Mouse (Mus musculus) bone marrow, adult 2 months (tissue): Measurements from ENCODE around the gene Bhlhe41. TPM values are rescaled to one million over a fixed set of nuclear protein-coding genes. Genes with fewer than 3 reads are reported as not detected.

Experiments
- H3K27ac ChIP-seq: fragments of 200-500 bp; 2 replicates; pipeline ENCODE4 v1.5.1; 2012; ENCODE audit warnings: low read depth, mild to moderate bottlenecking, control low read depth, inconsistent platforms, low read length; ENCODE audit not compliant: control insufficient read depth, poor library complexity, insufficient read depth
- H3K4me1 ChIP-seq: fragments of 200-500 bp; 2 replicates; pipeline ENCODE4 v1.6.1; 2011; ENCODE audit warnings: low read length; ENCODE audit not compliant: control insufficient read depth, insufficient read depth
- H3K4me3 ChIP-seq: fragments of 200-500 bp; replicated peaks from 2 replicates; pipeline ENCODE3; 2011; ENCODE audit warnings: mild to moderate bottlenecking, low read depth, low read length, control low read depth; ENCODE audit not compliant: control insufficient read depth
- CTCF ChIP-seq: fragments of 200-500 bp; IDR thresholded peaks from 2 replicates; pipeline ENCODE4 v1.5.1; 2011; ENCODE audit warnings: low read length, control low read depth; ENCODE audit not compliant: control insufficient read depth, insufficient read depth
- POLR2A ChIP-seq: fragments of 200-500 bp; IDR thresholded peaks from 2 replicates; pipeline ENCODE4 v1.6.1; 2011; ENCODE audit warnings: low read depth, mild to moderate bottlenecking, control low read depth, low read length, borderline replicate concordance; ENCODE audit not compliant: control insufficient read depth
- WGBS: fragments of 180-500 bp; shearing (Covaris S2); methylation state at CpG from one replicate; pipeline ENCODE4 v1.1.7; 2018; 5-methylcytosine and 5-hydroxymethylcytosine counted together
- polyA plus RNA-seq: library from polyadenylated mRNA; stranded (reverse); fragments of >200 nt; gene quantifications from 2 replicates; pipeline ENCODE4 v1.2.4, GENCODE M21; 2011; ENCODE audit warnings: low replicate concordance; ENCODE audit not compliant: missing spikeins, insufficient read depth, insufficient read length

Bhlhe41 gene
- polyA plus RNA-seq, 1 experiment: 4.9 TPM

- Histone ChIP-seq H3K4me3 (no peak overlapping the region), H3K27ac (peak overlapping the region; percentile 56; the same call in 1 of the 2 replicates), H3K4me1 (peaks cover 4% of the 10 kb centered on the region)
- 30% methylated on average over 8 of the region's 8 CpGs for WGBS
- TF ChIP-seq POLR2A (no peak), CTCF (no peak)
These were observed 29.4 kb upstream of the Bhlhe41 start for GRCm38 (mm10) chr6:145894669-145895342.

GRCm38 (mm10) chr6:145893366-145894021 lies 28.1 kb upstream of the Bhlhe41 start:
- H3K27ac ChIP-seq: peak overlapping the region; percentile 85
- H3K4me1 ChIP-seq: peaks cover 4% of the 10 kb centered on the region
- no peak overlapping the region for H3K4me3 ChIP-seq
- 40% methylated on average over 13 of the region's 13 CpGs for WGBS
- TF ChIP-seq CTCF (no peak), POLR2A (no peak)

GRCm38 (mm10) chr6:145892381-145893265 lies 27.3 kb upstream of the Bhlhe41 start:
- no peak for TF ChIP-seq POLR2A
- no peak for TF ChIP-seq CTCF
- H3K4me3 ChIP-seq: no peak overlapping the region
- WGBS: 86% methylated on average over 20 of the region's 20 CpGs
- H3K4me1 ChIP-seq: peaks cover 4% of the 10 kb centered on the region
- no peak overlapping the region; the same call in 1 of the 2 replicates for H3K27ac ChIP-seq

GRCm38 (mm10) chr6:145891951-145892350 lies 26.6 kb upstream of the Bhlhe41 start:
- Histone ChIP-seq H3K27ac (no peak overlapping the region), H3K4me1 (peaks cover 4% of the 10 kb centered on the region), H3K4me3 (no peak overlapping the region)
- WGBS: 80% methylated on average over 11 of the region's 11 CpGs
- no peak for TF ChIP-seq CTCF
- no peak for TF ChIP-seq POLR2A

- 74% methylated on average over 6 of the region's 6 CpGs for WGBS
- Histone ChIP-seq H3K4me3 (no peak overlapping the region), H3K4me1 (peaks cover 2% of the 10 kb centered on the region; the same call in 1 of the 2 replicates), H3K27ac (no peak overlapping the region)
- TF ChIP-seq CTCF (no peak), POLR2A (no peak)
These were observed 22.4 kb upstream of the Bhlhe41 start for GRCm38 (mm10) chr6:145887719-145888118.

GRCm38 (mm10) chr6:145886277-145886676 lies 20.9 kb upstream of the Bhlhe41 start:
- no peak overlapping the region for H3K4me3 ChIP-seq
- no peak for TF ChIP-seq CTCF
- TF ChIP-seq POLR2A: no peak
- 79% methylated on average over 8 of the region's 8 CpGs for WGBS
- no peak overlapping the region for H3K27ac ChIP-seq
- no peaks in the 10 kb centered on the region; the same call in none of the 2 replicates for H3K4me1 ChIP-seq

- Histone ChIP-seq H3K4me3 (no peak overlapping the region), H3K27ac (no peak overlapping the region), H3K4me1 (no peaks in the 10 kb centered on the region; the same call in none of the 2 replicates)
- 69% methylated on average over 4 of the region's 4 CpGs for WGBS
- TF ChIP-seq CTCF (no peak), POLR2A (no peak)
These were observed 19.7 kb upstream of the Bhlhe41 start for GRCm38 (mm10) chr6:145885069-145885468.

- Histone ChIP-seq H3K4me3 (no peak overlapping the region), H3K4me1 (no peaks in the 10 kb centered on the region; the same call in none of the 2 replicates), H3K27ac (no peak overlapping the region)
- WGBS: 20% methylated on average over 4 of the region's 4 CpGs
- TF ChIP-seq POLR2A: no peak
- no peak for TF ChIP-seq CTCF
These were observed 18.3 kb upstream of the Bhlhe41 start for GRCm38 (mm10) chr6:145883668-145884067.

- H3K27ac ChIP-seq: no peak overlapping the region
These were observed 17.7 kb upstream of the Bhlhe41 start for GRCm38 (mm10) chr6:145883010-145883409.

More at GRCm38 (mm10) chr6:145883010-145883409, 17.7 kb upstream of the Bhlhe41 start:
- WGBS: 5% methylated on average over 1 of the region's 1 CpGs
- no peak overlapping the region for H3K4me3 ChIP-seq
- no peaks in the 10 kb centered on the region; the same call in none of the 2 replicates for H3K4me1 ChIP-seq
- no peak for TF ChIP-seq POLR2A
- TF ChIP-seq CTCF: no peak
